Mouse (Mus musculus) kidney, adult 11 months (tissue): ENCODE results near the gene Rmnd5a.

Experiments used
- DNase-seq: peaks from one replicate; pipeline ENCODE4 v3.0.0; 2022

Rmnd5a gene

DNA sequence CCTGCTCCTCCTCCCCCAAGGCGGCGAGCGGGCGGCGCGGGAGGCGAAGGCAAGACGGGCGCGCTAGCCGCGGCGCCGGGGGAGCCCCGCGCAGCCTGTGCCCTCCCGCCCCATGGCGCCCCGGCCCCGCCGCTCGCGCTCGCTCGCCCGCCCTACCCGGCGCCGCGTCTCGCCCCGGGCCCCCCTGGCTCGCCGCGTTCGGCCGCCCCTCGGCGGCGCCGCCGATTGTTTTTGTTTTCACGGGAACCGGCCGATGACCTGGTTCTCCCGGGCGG lies 283 bp downstream of the Rmnd5a start:
- DNase-seq, result no peak

- peak; percentile 61 for DNase-seq
Observed at GRCm38 (mm10) chr6:71439506-71440216, 776 bp downstream of the Rmnd5a start.

DNA sequence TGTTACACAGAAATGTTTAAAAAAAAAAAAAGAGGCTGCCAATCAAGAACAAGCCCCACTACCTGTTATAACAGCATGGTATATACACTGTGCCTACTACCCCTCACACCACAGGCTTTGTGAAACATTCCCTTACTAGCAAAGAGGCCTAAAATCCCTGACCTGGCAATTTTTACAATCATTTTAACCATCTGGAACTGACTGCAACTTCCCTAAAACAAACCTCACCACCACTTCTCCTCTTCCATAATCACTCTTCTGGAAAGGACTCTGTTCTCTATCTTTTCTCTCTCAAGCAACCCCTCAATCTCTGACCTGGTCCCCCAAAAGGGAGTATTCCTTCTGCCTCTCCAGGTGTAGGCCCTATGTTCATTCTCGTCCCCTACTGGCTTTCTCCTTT lies 2.4 kb downstream of the Rmnd5a start:
- DNase-seq, result no peak

DNA sequence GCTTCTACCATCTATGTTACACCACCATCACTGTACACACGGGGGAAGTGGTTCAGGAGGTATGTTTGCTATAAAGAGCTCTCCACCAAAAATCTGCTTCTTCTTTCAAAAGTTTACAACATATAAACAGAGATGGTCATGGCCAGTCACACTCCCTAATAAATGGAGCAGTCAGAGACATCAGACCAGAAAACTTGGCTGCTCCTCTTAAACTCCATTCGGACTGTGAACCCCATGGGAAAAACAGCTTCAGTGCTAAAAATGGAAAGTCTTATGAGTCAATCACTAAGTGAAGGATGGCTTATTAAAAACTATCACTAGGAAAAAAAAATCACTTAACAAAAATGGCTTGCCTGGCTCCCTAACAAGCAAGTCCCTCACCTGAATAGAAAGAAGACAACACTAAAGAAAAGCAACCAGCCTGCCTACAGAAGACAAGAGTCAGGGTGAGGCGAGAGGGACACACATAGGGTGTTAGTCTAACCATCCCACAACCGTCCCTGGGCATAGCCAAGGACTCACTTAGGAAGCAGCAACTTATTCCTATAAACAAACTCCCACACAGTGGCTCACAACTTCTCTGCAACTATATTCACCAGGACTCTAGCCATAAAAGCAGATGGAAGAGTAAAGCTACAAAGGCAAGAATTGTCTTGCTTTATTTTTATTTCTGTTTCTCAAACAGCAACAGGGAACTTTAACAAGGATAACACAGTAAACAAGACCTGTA lies 12.3 kb downstream of the Rmnd5a start:
- no peak for DNase-seq

DNA sequence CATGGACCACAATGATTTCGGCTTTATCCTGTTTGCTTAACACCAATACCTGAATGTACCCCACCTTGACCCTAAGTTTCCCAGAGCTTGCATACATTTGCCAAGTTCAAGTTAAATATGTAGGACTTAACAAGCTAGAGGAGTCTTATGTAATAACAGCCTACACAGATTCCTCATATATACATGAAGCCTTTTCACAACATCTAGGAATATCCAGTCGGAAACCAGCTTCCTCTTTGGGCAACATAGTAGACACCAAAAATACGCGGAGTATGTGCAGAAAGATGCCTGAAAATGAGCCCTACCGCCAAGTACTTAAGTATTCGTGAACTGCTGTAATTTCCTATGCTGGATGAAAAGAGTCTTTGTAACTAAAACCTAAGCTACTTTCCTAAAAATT lies 14.8 kb downstream of the Rmnd5a start:
- no peak for DNase-seq

- DNase-seq, result no peak
Observed at GRCm38 (mm10) chr6:71423116-71423515, 17.3 kb downstream of the Rmnd5a start.

DNA sequence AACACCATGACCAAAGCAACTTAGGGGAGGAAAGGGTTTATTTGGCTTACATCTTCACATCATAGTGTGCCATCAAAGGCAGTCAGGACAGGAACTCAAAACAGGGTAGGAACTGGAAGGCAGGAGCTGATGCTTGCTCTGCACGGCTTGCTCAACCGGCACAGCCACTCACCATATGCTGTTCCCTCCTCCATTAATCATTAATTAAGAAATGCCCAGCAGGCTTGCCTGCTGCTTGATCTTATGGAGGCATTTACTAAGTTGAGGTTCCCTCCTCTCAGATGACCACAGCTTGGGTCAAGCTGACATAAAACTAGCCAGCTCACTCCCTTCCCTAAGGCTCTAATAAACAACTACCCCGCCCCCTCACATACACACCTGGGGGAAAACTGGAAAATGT lies 18.3 kb downstream of the Rmnd5a start:
- peak; percentile 57 for DNase-seq

- DNase-seq, result no peak
Observed at GRCm38 (mm10) chr6:71420848-71421247, 19.6 kb downstream of the Rmnd5a start.

DNA sequence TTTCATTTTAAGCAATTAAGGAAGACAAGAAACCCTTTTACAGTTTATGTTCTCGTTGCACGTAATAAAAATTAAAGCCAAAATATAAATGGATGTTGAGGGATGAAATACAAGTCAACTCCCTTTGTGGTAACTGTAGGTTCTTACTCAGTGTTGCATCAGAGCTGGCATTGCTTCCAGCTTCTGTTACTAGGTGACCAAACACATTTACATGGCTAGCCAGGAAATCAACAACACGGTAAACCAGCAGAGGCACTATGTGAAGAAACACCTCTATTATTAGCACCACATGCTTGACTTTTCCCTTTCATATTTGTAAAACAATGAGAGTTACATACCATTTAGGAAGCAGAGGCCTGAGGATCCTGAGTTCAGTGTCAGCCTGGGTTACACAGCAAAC lies 21.6 kb downstream of the Rmnd5a start:
- no peak for DNase-seq

DNA sequence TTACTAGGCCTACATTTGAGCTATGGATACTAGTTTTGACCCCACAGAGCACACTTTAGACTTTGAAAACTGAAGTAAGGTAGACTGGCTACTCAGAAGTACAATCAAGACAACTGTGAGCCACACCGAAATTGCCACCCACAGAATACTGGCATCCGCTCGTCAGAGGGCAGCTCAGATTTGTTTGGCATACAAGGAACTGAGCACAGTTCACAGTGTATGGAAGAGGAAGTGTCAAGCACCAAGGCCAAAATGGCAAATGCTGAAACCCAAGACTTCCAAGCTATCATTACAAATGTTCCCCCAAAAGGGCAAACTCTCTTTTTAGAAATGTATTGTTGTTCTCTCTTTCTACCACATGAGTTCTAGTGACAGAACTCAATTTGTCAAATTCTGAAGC lies 25.0 kb downstream of the Rmnd5a start:
- no peak for DNase-seq

- DNase-seq, result peak; percentile 38
Observed at GRCm38 (mm10) chr6:71414624-71415023, 25.8 kb downstream of the Rmnd5a start.

DNA sequence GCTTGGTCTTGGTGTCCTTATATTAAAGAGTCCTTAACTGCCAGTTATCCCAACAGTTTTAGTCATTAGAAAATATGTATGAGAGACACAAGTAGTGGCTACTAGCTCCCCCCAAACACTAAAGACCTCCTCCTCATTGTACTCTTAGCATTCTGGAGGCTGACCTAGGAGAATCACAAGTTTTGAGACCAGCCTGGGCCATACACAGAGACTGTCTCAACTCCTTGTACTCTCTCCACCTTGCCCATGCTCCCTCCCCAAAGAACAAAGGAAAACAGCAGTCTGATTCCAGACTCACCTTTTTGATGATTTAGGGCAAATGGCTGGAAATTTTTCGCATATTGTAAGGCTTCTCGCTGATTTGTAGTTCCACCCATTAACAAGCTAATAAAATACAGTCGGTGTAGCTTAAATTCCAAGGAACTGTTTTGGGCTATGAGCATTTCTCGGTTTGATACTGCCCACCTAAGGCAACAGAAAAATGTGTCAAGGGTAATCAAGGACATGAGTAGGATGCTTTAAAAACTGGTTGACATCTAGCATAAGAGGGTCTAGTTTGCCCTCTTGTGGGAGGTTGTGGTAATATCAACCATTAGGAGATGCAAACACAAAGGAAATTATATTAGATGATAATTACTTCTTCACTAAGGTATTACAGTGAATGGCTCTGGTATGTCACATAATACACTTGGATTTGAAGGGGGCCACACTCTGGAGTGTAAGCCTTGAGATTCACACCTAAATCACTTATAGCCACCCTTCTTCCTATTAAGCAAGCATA lies 41.4 kb downstream of the Rmnd5a start:
- no peak for DNase-seq

DNA sequence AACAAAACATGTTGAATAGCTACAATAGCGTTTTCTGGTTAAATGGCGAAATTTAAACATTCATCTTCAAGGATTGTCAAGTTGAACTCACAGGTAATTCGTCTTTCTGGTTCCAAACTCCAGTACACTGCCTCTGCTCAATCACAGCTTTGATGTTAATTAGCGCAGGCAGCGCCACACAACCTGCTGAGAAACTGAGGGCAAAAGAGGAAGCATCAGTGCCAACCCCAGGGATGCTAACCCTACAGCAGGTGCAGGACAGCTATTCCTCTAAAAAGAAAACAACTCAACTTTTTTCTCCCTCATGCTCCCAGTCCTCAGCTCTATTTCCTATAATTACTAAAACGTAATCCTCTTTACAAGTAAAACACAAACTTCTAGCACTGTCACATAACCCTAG lies 43.7 kb downstream of the Rmnd5a start:
- no peak for DNase-seq

GRCm38 (mm10) chr6:71396016-71396415 lies 44.4 kb downstream of the Rmnd5a start:
- DNase-seq, result no peak

- DNase-seq, result peak; percentile 10
Observed at GRCm38 (mm10) chr6:71390496-71390895, 49.9 kb downstream of the Rmnd5a start.

DNA sequence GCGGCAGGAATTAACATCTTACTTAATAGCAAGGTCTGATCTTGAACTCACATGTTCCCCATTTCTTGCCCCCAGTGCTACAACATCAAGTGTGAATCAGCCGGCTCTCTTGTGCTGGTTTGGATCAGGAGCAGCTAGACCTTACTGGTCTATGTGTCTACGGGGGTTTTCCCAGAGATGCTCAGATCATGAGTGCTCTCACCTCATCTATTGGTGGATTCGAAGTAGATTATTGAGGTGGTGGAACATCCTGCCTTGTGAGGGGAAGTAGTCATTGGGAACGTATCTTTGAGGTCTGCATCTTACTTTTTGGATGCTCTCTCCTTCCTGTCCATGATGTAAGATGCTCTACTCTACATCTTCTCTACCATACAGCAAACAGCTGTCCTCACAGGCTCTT lies 58.8 kb downstream of the Rmnd5a start:
- DNase-seq, result no peak

DNA sequence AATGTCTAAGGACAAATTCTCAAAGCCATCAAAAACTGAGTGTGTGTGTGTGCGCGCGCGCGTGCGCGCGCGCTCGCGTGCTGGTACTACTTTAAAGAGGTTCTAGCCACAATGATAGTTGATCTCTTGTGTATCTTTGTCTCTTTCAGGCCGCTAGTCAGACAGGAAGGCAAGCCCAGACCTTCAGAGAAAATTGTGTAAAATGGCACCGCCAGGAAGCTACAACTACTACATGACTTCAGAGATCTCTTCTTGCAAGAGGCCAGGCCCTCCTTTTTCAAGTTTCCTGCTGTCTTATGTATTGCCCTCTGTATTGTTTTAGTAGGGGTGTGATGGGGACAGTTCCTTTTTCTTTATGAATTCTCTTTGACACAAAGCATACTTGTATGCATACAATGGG lies 63.7 kb downstream of the Rmnd5a start:
- DNase-seq, result no peak

DNA sequence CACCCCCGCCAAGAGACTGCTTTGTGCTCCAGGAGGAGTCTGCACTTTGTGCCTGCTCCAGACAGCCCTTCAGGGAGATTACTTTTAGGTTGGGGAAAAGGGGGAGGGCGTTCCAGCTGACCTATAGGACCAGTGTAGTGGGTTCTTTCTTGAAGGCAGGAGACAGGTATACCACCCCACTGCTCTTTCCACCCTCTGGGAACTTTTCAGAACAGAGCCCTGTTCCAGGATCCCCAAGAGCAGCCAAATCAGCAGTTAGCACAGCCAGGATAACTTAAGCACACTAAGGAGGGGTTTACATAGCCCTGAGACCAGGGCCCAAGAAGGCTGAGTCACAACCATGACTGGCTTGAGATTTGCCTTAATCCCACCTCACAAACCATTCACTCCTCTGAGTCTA lies 65.5 kb downstream of the Rmnd5a start:
- DNase-seq, result no peak

GRCm38 (mm10) chr6:71374311-71374829 lies 66.1 kb downstream of the Rmnd5a start:
- no peak for DNase-seq

DNA sequence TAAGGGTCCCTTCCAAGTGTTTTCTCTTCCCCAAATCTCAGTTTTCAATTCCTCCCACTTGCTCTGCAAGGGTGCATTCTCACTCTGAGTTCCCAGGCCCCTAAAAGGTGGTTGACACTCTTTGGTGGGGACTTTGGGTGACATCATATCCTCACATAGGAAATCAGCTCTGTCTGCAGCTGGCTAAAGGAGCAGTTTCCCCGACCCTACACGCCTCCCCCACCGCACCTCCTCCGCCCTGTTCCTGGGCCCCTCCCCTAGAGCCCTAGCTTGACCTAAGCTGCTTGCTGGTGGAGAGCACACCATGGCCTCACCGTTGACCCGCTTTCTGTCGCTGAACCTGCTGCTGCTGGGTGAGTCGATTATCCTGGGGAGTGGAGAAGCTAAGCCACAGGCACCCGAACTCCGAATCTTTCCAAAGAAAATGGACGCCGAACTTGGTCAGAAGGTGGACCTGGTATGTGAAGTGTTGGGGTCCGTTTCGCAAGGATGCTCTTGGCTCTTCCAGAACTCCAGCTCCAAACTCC lies 67.1 kb downstream of the Rmnd5a start, which contains the start of gene Cd8a:
Cd8a (plus strand) TSS at position 179 of the 527 bp plus-strand sequence.
- no peak for DNase-seq

DNA sequence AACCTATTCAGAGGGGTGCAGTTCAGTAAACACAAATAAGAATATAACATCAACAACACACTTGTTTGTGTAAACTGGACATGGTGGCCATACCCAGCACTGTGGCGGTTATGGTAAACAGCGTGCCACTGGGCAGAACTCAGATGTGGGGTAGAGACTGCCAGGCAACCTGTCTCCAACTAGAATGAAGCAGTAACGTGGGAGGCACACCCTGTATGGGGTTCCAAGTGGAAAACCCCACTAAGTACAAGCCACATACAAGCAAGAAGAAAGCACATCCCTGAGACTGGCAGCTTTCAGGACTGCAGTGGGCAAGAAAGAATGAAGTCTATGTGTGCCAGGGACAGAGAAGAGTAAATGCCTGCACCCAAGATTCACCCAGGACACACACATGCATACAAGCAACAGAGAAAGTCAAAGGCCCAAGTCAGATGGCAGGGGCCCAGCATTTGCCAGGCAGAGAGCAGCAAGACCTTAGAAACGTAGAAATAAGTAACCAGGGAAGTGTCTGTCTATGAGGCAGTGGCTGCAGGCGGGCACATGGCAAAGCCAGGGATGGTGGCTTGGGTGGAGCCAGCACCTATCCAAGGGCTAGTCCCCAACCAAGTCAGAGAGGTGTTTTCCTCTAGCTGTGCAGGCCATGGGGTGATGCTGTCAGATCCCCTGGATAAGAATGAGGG lies 68.3 kb downstream of the Rmnd5a start:
- DNase-seq, result no peak

DNA sequence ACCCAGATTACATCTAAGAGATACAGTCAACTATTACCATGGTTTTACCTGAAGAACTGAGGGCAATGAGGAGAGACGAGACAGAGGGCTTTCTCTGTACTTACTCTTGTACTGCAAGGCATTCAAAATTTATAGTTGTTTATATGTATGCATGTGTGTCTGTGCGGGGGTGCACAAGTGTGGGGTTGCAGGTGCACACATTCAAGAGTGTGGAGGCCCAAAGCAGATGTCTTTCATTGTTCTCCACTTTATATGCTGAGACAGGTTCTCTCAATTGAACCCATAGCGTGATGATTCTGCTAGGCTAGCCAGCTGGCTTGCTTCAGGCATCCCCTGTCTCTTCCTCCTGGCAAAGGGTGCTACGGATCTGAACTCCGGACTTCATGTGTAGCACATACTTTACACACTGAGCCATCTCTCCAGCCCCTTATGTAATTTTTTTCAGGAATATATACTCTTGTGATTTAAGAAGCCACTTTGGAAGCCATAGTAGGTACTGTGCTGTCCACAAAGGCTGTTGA lies 69.3 kb downstream of the Rmnd5a start:
- no peak for DNase-seq

DNA sequence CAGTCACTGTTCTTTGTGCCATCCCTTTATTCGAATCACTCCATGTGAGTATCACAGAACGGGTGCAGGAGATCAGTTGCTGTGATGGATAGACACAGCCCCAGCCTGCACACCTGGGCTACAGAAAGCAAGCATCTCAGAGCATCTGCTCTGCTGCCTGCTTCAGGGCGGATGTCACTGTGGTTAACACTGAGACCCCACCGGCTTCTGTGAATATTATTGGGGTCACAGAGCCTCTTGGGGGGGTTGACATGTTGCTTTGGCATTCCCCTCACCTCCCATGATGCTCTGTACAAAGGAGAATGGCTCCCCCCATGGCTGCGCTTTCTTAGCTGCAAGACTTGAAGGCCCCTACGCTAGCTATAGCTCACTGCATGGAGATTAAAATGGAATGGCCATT lies 71.0 kb downstream of the Rmnd5a start:
- no peak for DNase-seq
